Mouse (Mus musculus): Measurements from ENCODE around the gene Tgfa.

Gene Tgfa

DNA sequence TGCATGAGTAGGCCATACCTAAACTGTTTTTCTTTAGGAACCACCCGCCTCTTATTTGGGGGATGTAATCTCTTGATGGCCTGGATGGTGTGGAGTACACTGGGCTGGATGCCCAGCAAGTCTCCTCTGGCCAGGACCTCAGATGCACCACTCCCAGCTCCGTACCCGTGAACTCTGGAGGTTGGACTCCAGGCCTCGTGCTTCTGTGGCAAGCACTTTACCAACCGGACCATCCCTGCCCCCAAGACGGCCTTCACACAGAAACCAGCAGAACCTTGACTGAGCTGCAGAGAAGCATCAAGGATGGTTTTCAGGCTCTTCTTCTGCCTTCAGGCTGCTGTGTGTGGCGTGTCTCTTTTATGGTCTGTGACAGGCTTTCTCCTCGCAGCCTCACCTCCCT, 98.3 kb downstream of the Tgfa start:
- DNase-seq (ENCODE audit: low spot score in 2 of 2): no peak

GRCm38 (mm10) chr6:86295451-86295850, 100.4 kb downstream of the Tgfa start:
- DNase-seq (ENCODE audit: low spot score in 2 of 2): no peak

DNA sequence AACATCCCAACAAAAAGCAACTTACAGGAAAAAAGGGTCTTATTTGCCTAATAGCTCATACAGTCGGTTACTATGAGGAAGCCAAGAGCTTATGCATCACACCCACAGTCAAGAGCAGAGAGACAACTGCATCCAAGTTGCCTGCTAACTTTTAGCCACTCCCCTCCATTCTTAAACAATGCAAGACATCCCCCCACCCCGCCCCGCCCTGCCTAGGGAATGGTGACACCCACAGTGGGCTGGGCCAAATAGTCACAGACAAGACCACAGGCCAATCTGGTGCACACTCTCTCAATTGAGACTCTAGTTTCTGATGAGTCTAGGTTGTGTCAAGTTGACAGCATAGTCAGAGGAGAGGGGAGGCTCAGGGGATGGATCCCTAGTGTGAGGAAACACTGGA, 101.1 kb downstream of the Tgfa start:
- DNase-seq (ENCODE audit: low spot score in 2 of 2): no peak

DNA sequence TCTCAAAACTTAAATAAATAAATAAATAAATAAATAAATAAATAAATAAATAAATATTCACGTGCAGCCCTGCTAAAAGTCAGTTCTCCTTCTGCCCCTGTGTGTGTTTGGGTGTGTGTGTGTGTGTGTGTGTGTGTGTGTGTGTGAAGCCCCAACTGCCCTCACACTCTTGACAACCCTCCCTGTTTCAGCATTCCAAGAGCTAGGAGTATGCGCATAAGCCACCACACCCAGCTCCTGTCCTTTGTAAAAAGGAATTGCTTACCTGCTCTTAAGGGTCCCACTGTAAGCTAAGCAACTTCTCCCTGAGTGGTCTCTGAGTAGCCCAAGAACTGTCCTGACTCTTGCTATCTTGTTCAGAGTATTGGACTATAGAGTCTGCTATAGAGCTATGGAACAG, 101.9 kb downstream of the Tgfa start:
- DNase-seq (ENCODE audit: low spot score in 2 of 2): no peak

DNA sequence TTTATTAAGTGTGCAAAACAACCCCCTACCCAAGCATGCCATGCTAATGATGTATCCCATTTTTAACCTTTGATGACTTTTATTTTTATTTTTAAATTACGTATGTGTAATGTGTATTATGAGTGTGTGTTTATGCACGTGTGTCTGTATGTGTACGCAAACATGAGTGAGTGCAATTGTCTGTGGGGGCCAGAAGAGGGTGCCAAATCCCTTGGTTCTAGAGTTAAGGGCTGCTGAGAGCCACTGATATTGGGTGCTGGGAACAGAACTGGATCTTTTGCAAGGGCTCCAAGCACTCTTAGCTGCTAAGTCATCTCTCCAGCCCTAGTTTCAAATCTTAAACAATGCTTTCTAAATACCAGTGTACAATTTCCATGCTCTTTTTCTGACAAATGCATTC, 103.9 kb downstream of the Tgfa start:
- no peak for DNase-seq (ENCODE audit: low spot score in 2 of 2)

DNA sequence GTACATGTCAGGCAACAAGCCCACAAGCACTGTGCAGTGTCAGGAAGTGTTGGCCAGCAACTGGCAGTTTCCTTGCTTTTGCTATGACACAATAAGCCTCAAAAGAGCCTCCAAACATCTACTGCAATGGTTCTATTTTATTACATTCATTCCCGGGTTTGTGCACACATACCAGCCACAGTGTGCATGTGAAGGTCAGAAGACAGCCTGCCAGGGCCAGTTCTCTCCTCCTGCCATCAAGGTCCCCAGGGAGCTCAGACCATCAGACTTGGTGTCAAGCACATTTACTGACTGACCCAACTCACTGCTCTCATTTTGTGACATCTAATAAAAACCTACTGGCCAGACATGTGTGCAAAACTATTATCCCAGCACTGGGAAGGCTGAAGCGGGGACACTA, 104.4 kb downstream of the Tgfa start:
- no peak for DNase-seq (ENCODE audit: low spot score in 2 of 2)

- DNase-seq (ENCODE audit: low spot score in 2 of 2): no peak
These were observed 110.7 kb downstream of the Tgfa start for GRCm38 (mm10) chr6:86305680-86306079.

DNA sequence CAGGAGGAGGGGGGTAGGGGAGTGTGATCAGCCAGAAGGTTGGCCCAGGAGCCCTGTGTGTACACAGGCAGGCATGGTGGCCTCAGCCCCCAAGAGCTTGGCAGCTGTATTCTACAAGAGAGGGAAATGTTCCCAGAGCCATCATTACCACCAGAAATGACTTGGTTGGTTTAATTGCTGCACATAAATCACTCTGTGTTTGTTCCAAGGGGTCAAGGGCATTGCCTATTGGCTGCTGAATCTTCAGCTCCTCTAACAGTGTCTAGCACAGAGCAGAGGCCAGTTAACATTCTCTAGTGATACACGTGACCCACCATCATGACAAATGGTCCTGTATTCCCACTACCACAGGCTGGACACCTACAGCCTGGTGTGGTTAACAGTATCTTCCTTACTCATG, 119.0 kb downstream of the Tgfa start:
- no peak for DNase-seq (ENCODE audit: low spot score in 2 of 2)

DNA sequence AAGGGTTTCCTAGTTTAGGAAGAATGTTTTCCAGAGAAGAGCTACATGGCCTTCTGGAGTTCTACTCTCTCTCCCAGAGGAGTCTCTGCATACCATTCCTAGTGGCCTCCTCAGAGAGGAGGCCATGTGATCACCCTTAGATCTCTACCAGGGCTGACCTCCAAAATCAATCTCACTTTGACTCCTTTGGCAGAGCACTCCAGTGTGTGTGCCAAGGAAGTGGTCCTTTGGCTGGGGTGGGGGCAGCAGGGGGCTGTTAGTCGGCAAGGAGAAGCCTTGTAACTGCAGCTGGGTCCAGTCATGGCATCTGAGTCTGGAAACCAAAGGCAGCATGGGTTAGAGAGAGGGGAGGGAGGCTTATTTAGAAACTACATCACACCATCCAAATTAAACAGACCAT, 122.0 kb downstream of the Tgfa start:
- no peak for DNase-seq (ENCODE audit: low spot score in 2 of 2)

DNA sequence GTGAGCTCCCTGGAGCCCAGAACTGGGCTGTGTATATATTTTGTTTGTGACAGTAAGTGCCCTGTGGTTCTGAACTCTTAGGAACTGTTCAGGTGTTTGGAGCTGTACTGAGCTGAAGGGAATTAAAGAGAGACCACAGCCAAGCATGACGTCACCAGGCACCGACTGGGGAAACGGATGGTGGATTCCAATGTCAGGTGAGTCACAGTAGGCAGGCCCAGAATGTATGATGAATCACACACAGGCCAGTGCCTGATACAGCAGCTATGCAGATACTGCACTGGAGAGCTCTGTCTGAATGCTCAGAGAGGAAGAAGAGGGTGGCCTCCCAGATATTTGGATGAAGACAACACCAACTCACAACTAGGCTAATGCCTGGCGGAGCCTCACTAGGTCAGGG, 123.8 kb downstream of the Tgfa start:
- DNase-seq (ENCODE audit: low spot score in 2 of 2): no peak

- DNase-seq (ENCODE audit: low spot score in 2 of 2): no peak
These were observed 127.1 kb downstream of the Tgfa start for GRCm38 (mm10) chr6:86322031-86322563.

DNA sequence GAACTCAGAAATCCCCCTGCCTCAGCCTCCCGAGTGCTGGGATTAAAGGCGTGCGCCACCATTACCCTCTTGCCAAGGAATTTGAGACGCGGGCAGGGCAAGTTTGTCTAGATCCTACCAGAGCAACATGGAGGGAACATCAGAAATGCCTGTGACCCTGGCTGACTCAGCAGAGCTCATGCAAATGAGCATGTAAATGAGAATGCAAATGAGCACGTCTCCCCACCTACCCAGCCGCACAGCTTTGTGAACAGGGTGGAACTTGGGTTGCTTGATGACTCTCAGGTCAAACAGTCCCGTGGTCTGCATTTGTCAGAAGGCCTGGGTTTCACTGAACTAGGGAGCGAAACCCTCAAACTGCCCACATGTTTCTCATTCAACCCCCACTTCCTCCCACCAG, 128.0 kb downstream of the Tgfa start:
- DNase-seq (ENCODE audit: low spot score in 2 of 2): no peak

GRCm38 (mm10) chr6:86324400-86324799, 129.4 kb downstream of the Tgfa start:
- DNase-seq (ENCODE audit: low spot score in 2 of 2): no peak
